11 mouse cellular contexts compared by ENCODE assay signal in genomic region chr13:49320514-49320913, GRCm38 (mm10). TPM values are rescaled to one million over a fixed set of nuclear protein-coding genes. Genes with fewer than 3 reads are reported as not detected.
A peak's percentile ranks its signal among the peaks of the same experiment; 100 is the strongest.
DNase-seq lines count a peak whose midpoint lies in the region; ATAC-seq lines count a peak whose summit lies in the region.
"Had no signal": no experiment of that assay in that cellular context is flagged by ENCODE, and none has a peak within 500 bp of the region (broad histone marks: within the 10 kb centered on the region; RNA-seq: fewer than 3 reads in every experiment).

No protein-coding gene starts in this region.

- H3K4me1 ChIP-seq in lung, embryonic 16.5 days (replicated peaks; ENCODE audit: control insufficient read depth, insufficient read depth, low read length) = peaks cover 9% of the 10 kb centered on the region
- H3K4me1 ChIP-seq in forebrain, embryonic 14.5 days (ENCODE audit: control insufficient read depth, insufficient read depth, low read length) = peaks cover 33% of the 10 kb centered on the region
- peaks cover 21% of the 10 kb centered on the region for H3K4me1 ChIP-seq in limb, embryonic 10.5 days
- H3K4me1 ChIP-seq in neural tube, embryonic 15.5 days = peaks cover 45% of the 10 kb centered on the region

- no peak overlapping the region for H3K27ac ChIP-seq in lung, embryonic 16.5 days (ENCODE audit: low read length)
- 0 out of 2 replicates have a peak overlapping the region, but pooled peaks have one; percentile 9 for H3K27ac ChIP-seq in forebrain, embryonic 14.5 days (ENCODE audit: low read depth, low read length)
- H3K27ac ChIP-seq in limb, embryonic 10.5 days = peak overlapping the region; percentile 83; the same call in 1 of the 2 replicates
- peak overlapping the region; percentile 30; the same call in 1 of the 2 replicates for H3K27ac ChIP-seq in neural tube, embryonic 15.5 days (replicated peaks)
- H3K27ac ChIP-seq: limb, embryonic 15.5 days had no signal

- H3K4me2 ChIP-seq in lung, embryonic 16.5 days (ENCODE audit: low read depth, low read length) = no peak overlapping the region; the same call in 1 of the 2 replicates
- H3K4me2 ChIP-seq in forebrain, embryonic 14.5 days (ENCODE audit: low read length) = peak overlapping the region; percentile 57
- H3K4me2 ChIP-seq in neural tube, embryonic 15.5 days = peak overlapping the region; percentile 56

- 78% methylated on average over 1 of the region's 1 CpGs for WGBS in lung, embryonic 16.5 days
- WGBS in forebrain, embryonic 14.5 days = 71% methylated on average over 1 of the region's 1 CpGs
- WGBS in limb, embryonic 10.5 days = 83% methylated on average over 1 of the region's 1 CpGs
- 69% methylated on average over 1 of the region's 1 CpGs for WGBS in neural tube, embryonic 15.5 days

- H3K36me3 ChIP-seq in lung, embryonic 16.5 days (ENCODE audit: control insufficient read depth, insufficient read depth, low read length) = no peaks in the 10 kb centered on the region
- H3K36me3 ChIP-seq in forebrain, embryonic 14.5 days (ENCODE audit: control insufficient read depth, insufficient read depth, low read length) = no peaks in the 10 kb centered on the region
- no peaks in the 10 kb centered on the region for H3K36me3 ChIP-seq in limb, embryonic 10.5 days
- H3K36me3 ChIP-seq in neural tube, embryonic 15.5 days = no peaks in the 10 kb centered on the region
- H3K36me3 ChIP-seq: limb, embryonic 15.5 days had no signal

- peak; percentile 35; the same call in 1 of the 2 replicates for ATAC-seq in lung, embryonic 16.5 days (ENCODE audit: low read depth)
- peak; percentile 16; the same call in 1 of the 2 replicates for ATAC-seq in forebrain, embryonic 14.5 days
- ATAC-seq in neural tube, embryonic 15.5 days (ENCODE audit: low FRiP score) = peak; percentile 54
- ATAC-seq in megakaryocyte progenitor cell, adult 5-6 weeks (replicated peaks; ENCODE audit: poor library complexity) = no peak

- no peak for DNase-seq in lung, adult 18-20 months
- no peak for DNase-seq in forebrain, embryonic 14.5 days (ENCODE audit: low spot score)
- DNase-seq in limb, embryonic 10.5 days (ENCODE audit: low spot score) = no peak
- no peak for DNase-seq in urinary bladder, postnatal 36 days (ENCODE audit: low spot score in 2 of 2)
- DNase-seq: cerebellum, adult 9-10 months; kidney, adult 18-20 months; thymus, postnatal 25 days had no signal

- H3K9ac ChIP-seq in lung, embryonic 16.5 days (ENCODE audit: low read length) = no peak overlapping the region
- H3K9ac ChIP-seq in forebrain, embryonic 14.5 days (ENCODE audit: low read length) = no peak overlapping the region
- no peak overlapping the region for H3K9ac ChIP-seq in neural tube, embryonic 15.5 days (replicated peaks)

- H3K4me3 ChIP-seq in lung, embryonic 16.5 days (ENCODE audit: low read length) = no peak overlapping the region
- H3K4me3 ChIP-seq in forebrain, embryonic 14.5 days (ENCODE audit: low read depth, low read length) = 0 out of 2 replicates have a peak overlapping the region, but pooled peaks have one; percentile 32
- H3K4me3 ChIP-seq in limb, embryonic 10.5 days = peak overlapping the region; percentile 47
- peak overlapping the region; percentile 34 for H3K4me3 ChIP-seq in neural tube, embryonic 15.5 days (replicated peaks)

- no peaks in the 10 kb centered on the region for H3K9me3 ChIP-seq in lung, embryonic 16.5 days (ENCODE audit: control insufficient read depth, low read length)
- no peaks in the 10 kb centered on the region for H3K9me3 ChIP-seq in forebrain, embryonic 14.5 days (replicated peaks; ENCODE audit: control insufficient read depth, low read length)
- H3K9me3 ChIP-seq in limb, embryonic 10.5 days (replicated peaks) = no peaks in the 10 kb centered on the region
- H3K9me3 ChIP-seq in neural tube, embryonic 15.5 days (replicated peaks) = no peaks in the 10 kb centered on the region
- H3K9me3 ChIP-seq: limb, embryonic 15.5 days had no signal

- no peaks in the 10 kb centered on the region for H3K27me3 ChIP-seq in lung, embryonic 16.5 days (ENCODE audit: control insufficient read depth, insufficient read depth, low read depth, low read length)
- no peaks in the 10 kb centered on the region for H3K27me3 ChIP-seq in forebrain, embryonic 14.5 days (replicated peaks; ENCODE audit: control insufficient read depth, insufficient read depth, low read length)
- no peaks in the 10 kb centered on the region for H3K27me3 ChIP-seq in limb, embryonic 10.5 days (ENCODE audit: low read depth, poor library complexity, severe bottlenecking)
- peaks cover 12% of the 10 kb centered on the region; the same call in 1 of the 2 replicates for H3K27me3 ChIP-seq in neural tube, embryonic 15.5 days (replicated peaks)
- H3K27me3 ChIP-seq: limb, embryonic 15.5 days had no signal

RNA-seq across cellular contexts. Expression of gene Fgd3, which starts 0.4 kb away (rescaled TPM):
- polyA plus RNA-seq in lung, embryonic 16.5 days (2015; fragmentation: Nextera tagmentation; extraction: Ambion mirVana) = 0.26 and 0.33 TPM in 2 replicates
- 2.8 and 3.4 TPM in 2 replicates for polyA plus RNA-seq in forebrain, embryonic 14.5 days (2014; fragmentation: Nextera tagmentation; extraction: Ambion mirVana)
- polyA plus RNA-seq in limb, embryonic 10.5 days (2016; fragmentation: Nextera tagmentation; extraction: Ambion mirVana) = 0.62 and 0.83 TPM in 2 replicates
- 2.1 and 2.2 TPM in 2 replicates for polyA plus RNA-seq in neural tube, embryonic 15.5 days (2015; fragmentation: Nextera tagmentation; extraction: Ambion mirVana)
- 3.4 and 4.1 TPM in 2 replicates for total RNA-seq in megakaryocyte progenitor cell, adult 5-6 weeks (2015)
- total RNA-seq in megakaryocyte progenitor cell, adult 5-6 weeks (2017) = 8.6 and 9.3 TPM in 2 replicates

RNA-seq across cellular contexts. Expression of gene Bicd2, which starts 20.9 kb away (rescaled TPM):
- 31.2 and 32.1 TPM in 2 replicates for polyA plus RNA-seq in lung, embryonic 16.5 days (2015; fragmentation: Nextera tagmentation; extraction: Ambion mirVana)
- polyA plus RNA-seq in forebrain, embryonic 14.5 days (2014; fragmentation: Nextera tagmentation; extraction: Ambion mirVana) = 19.2 and 25.2 TPM in 2 replicates
- 27.0 and 31.2 TPM in 2 replicates for polyA plus RNA-seq in limb, embryonic 10.5 days (2016; fragmentation: Nextera tagmentation; extraction: Ambion mirVana)
- 28.3 and 30.3 TPM in 2 replicates for polyA plus RNA-seq in neural tube, embryonic 15.5 days (2015; fragmentation: Nextera tagmentation; extraction: Ambion mirVana)
- total RNA-seq in megakaryocyte progenitor cell, adult 5-6 weeks (2015) = 9.7 and 10.9 TPM in 2 replicates
- 17.1 and 21.5 TPM in 2 replicates for total RNA-seq in megakaryocyte progenitor cell, adult 5-6 weeks (2017)
